Mouse (Mus musculus) small intestine, adult 2 months (tissue): ENCODE measurements at regions not wholly inside any gene's neighbourhood (a gene's known extent, or its start where the extent isn't known, plus 50 kb on each side); places are given as distances from the start of the nearest gene placed in this dataset.

Source experiments
- H3K27ac ChIP-seq: fragments of 200-500 bp; 2 replicates; pipeline ENCODE4 v1.5.1; 2012; ENCODE audit warnings: low read depth, low read length, control low read depth, inconsistent platforms; ENCODE audit not compliant: insufficient read depth
- H3K27me3 ChIP-seq: fragments of 200-500 bp; 2 replicates; pipeline ENCODE4 v1.6.1; 2012; ENCODE audit warnings: mild to moderate bottlenecking, moderate library complexity, low read length, inconsistent platforms; ENCODE audit not compliant: control insufficient read depth, insufficient read depth
- H3K36me3 ChIP-seq: fragments of 200-500 bp; 2 replicates; pipeline ENCODE4 v1.6.1; 2012; ENCODE audit warnings: mild to moderate bottlenecking, low read length, control low read depth, inconsistent platforms; ENCODE audit not compliant: control insufficient read depth, insufficient read depth
- H3K4me1 ChIP-seq: fragments of 200-500 bp; 2 replicates; pipeline ENCODE4 v1.6.1; 2012; ENCODE audit warnings: low read length, inconsistent platforms, mixed read lengths; ENCODE audit not compliant: control insufficient read depth, insufficient read depth, insufficient read length
- H3K4me3 ChIP-seq: fragments of 200-500 bp; 2 replicates; pipeline ENCODE4 v1.5.1; 2012; ENCODE audit warnings: low read depth, mild to moderate bottlenecking, control low read depth, inconsistent platforms, low read length, moderate library complexity
- CTCF ChIP-seq: fragments of 200-500 bp; IDR thresholded peaks from 2 replicates; pipeline ENCODE4 v1.5.1; 2012; ENCODE audit warnings: low read depth, mild to moderate bottlenecking, control low read depth, inconsistent platforms, low read length, moderate library complexity, mixed read lengths; ENCODE audit not compliant: insufficient replicate concordance, insufficient read length; ENCODE audit errors: extremely low read depth
- POLR2A ChIP-seq: fragments of 200-500 bp; IDR thresholded peaks from 2 replicates; pipeline ENCODE4 v1.6.1; 2012; ENCODE audit warnings: low read depth, mild to moderate bottlenecking, control low read depth, inconsistent platforms, low read length, moderate library complexity
- WGBS: fragments of 180-500 bp; shearing (Covaris S2); methylation state at CpG from one replicate; pipeline ENCODE4 v1.1.7; 2018; 5-methylcytosine and 5-hydroxymethylcytosine counted together

GRCm38 (mm10) chr1:82018701-82019404 lies 214.1 kb upstream of the Gm9747 start:
- H3K27me3 ChIP-seq, result no peaks in the 10 kb centered on the region
- H3K27ac ChIP-seq, result no peak overlapping the region
- no peaks in the 10 kb centered on the region for H3K36me3 ChIP-seq
- 78% methylated on average over 7 of the region's 7 CpGs for WGBS
- no peak for TF ChIP-seq POLR2A
- no peak for TF ChIP-seq CTCF
- no peaks in the 10 kb centered on the region for H3K4me1 ChIP-seq
- no peak overlapping the region for H3K4me3 ChIP-seq

DNA sequence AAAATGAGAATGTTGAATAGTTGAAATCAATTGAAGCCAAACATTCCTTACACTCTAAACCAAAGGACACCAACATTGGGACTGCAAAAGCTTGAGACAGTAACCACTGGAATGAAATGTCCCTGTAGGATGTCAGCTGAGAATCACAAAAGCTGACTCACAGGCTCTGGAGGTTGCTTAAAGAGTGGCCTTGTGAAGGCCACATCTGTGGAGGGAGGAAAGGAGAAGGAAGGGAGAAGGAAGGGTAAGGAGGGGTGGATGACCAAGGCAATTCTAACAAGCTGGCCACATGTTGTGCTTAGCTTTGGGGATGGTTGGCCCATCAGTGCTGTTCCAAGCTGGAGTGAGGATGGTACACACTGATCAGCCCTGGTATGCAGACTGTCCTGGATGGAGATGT lies 205.2 kb upstream of the Gm9747 start:
- no peaks in the 10 kb centered on the region for H3K36me3 ChIP-seq
- H3K4me1 ChIP-seq, result no peaks in the 10 kb centered on the region
- H3K27me3 ChIP-seq, result no peaks in the 10 kb centered on the region
- H3K4me3 ChIP-seq, result no peak overlapping the region
- no peak overlapping the region for H3K27ac ChIP-seq
- TF ChIP-seq CTCF, result no peak
- no peak for TF ChIP-seq POLR2A

DNA sequence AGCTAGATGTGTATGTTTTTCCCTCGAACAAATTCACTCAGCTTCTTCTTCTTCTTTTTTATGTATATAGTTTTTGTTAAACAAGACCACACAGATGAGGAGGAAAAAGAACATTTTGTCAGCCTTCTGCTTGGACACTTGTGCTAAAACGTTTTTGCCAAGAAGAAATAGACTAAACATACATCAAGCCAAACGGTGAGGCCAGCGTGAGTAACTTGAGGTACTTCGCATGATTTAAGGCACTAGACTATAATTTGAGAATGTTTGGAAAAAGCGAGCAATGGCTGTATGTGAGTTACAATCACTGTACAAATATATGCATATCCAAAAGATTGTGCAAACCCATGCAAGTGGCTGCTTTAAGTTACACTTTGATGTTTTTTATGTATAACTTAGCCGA lies 201.8 kb upstream of the Gm9747 start:
- Histone ChIP-seq H3K27me3 (no peaks in the 10 kb centered on the region), H3K4me3 (no peak overlapping the region), H3K4me1 (no peaks in the 10 kb centered on the region), H3K27ac (no peak overlapping the region), H3K36me3 (no peaks in the 10 kb centered on the region)
- WGBS, result 65% methylated on average over 7 of the region's 7 CpGs
- TF ChIP-seq CTCF (no peak), POLR2A (no peak)

DNA sequence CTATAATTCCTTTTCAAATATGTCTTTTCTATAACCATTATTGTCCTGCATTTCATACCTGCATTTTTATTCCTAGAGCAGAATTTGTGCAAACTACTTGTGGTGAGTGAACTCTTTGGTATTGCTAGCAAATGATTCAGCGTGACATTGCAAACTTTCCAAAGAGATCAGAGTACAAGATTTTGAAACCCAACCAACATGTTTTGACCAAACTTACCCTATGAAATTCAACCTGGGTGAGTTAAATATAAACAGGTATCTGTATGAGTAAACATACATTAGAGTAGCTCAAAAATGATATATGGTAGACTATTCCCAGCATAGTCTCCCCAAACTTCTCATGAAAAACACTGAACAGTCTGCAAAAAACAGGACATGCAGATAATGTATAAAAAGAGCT lies 200.5 kb upstream of the Gm9747 start:
- WGBS, result 80% methylated on average over 1 of the region's 1 CpGs

GRCm38 (mm10) chr1:82038171-82038570 lies 194.7 kb upstream of the Gm9747 start:
- WGBS, result 82% methylated on average over 4 of the region's 4 CpGs
- TF ChIP-seq POLR2A (no peak), CTCF (no peak)
- Histone ChIP-seq H3K27me3 (no peaks in the 10 kb centered on the region), H3K27ac (no peak overlapping the region), H3K4me1 (no peaks in the 10 kb centered on the region), H3K36me3 (no peaks in the 10 kb centered on the region), H3K4me3 (no peak overlapping the region)

More for the DNA sequence above, 200.5 kb upstream of the Gm9747 start:
- H3K4me1 ChIP-seq, result no peaks in the 10 kb centered on the region
- TF ChIP-seq CTCF (no peak), POLR2A (no peak)
- H3K27me3 ChIP-seq, result no peaks in the 10 kb centered on the region
- H3K36me3 ChIP-seq, result no peaks in the 10 kb centered on the region
- no peak overlapping the region for H3K4me3 ChIP-seq
- no peak overlapping the region for H3K27ac ChIP-seq

DNA sequence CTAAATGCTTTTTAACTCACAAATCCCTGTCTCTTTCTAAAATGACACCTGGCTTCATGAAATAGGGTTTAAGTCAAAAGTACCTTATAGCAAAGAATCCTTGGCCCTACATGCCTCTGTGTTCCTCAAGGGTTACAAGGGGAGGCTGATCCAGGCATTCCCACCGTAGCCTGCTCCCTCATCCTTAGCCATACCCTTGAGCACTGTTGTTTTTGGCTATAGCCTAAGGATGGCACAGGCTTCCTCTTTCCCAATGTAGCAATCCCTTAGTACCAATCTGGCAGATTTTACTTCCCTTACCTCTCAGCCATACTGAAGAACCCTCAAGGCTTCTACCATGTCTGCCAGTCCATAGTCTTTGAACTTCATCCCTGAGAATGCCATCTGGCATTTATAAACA lies 194.2 kb upstream of the Gm9747 start:
- TF ChIP-seq CTCF (no peak), POLR2A (no peak)
- Histone ChIP-seq H3K27me3 (no peaks in the 10 kb centered on the region), H3K4me1 (no peaks in the 10 kb centered on the region), H3K36me3 (no peaks in the 10 kb centered on the region), H3K4me3 (no peak overlapping the region), H3K27ac (no peak overlapping the region)
- WGBS, result 74% methylated on average over 1 of the region's 1 CpGs

DNA sequence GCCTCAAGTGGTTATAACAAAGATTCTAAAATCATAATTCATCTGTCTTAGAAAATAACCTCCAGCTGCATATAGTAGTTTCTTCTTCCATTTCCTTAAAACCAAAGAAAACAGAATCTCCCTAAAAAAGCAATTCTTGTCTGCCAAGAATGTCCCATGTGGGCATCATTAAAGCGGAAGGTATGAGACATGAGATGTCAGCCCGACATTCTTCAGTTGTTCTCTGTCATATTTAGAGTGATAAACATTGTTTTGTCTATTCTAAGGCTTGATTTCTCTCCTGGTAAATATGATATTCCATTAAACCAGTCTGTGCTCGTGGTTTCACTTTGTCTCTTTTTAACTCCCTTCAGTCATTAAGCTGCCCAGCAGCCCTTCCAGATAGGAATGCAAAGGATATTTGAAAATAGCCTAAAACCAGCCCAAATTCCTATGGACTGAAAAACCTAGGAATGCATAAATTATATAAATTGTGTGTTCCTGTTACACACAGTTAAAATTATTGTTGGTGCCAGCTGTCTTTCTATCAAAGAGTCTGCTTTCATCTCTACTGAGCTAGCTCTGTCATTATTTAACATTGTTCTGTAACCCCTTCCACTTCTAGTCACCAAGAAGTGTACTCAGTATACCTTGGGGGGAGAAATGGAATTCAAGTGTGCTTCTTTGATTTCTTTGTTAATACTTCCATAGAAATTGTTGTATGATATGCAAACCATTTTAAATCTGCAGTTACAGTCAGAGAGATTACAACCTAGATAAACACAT lies 191.4 kb upstream of the Gm9747 start:
- Histone ChIP-seq H3K4me3 (no peak overlapping the region), H3K27me3 (no peaks in the 10 kb centered on the region), H3K36me3 (no peaks in the 10 kb centered on the region), H3K4me1 (no peaks in the 10 kb centered on the region), H3K27ac (no peak overlapping the region)
- WGBS, result 66% methylated on average over 3 of the region's 3 CpGs
- TF ChIP-seq POLR2A (no peak), CTCF (no peak)
